Mouse (Mus musculus): Measurements from ENCODE around the gene Ugt1a1.

The Ugt1a1 gene

GRCm38 (mm10) chr1:88258881-88259642, 47.3 kb downstream of the Ugt1a1 start:
- no peak for DNase-seq (ENCODE audit: low spot score in 2 of 2)

GRCm38 (mm10) chr1:88259643-88260024, 47.9 kb downstream of the Ugt1a1 start:
- DNase-seq (ENCODE audit: low spot score in 2 of 2): no peak

- no peak for DNase-seq (ENCODE audit: low spot score in 2 of 2)
Measured at GRCm38 (mm10) chr1:88260114-88260513, 48.4 kb downstream of the Ugt1a1 start.

GRCm38 (mm10) chr1:88260604-88261377, 49.0 kb downstream of the Ugt1a1 start:
- no peak for DNase-seq (ENCODE audit: low spot score in 2 of 2)

- no peak for DNase-seq (ENCODE audit: low spot score in 2 of 2)
Measured at GRCm38 (mm10) chr1:88261706-88262105, 49.9 kb downstream of the Ugt1a1 start.

- DNase-seq (ENCODE audit: low spot score in 2 of 2): no peak
Measured at GRCm38 (mm10) chr1:88262255-88262654, 50.5 kb downstream of the Ugt1a1 start.

GRCm38 (mm10) chr1:88262961-88263360, 51.2 kb downstream of the Ugt1a1 start:
- no peak for DNase-seq (ENCODE audit: low spot score in 2 of 2)

- no peak for DNase-seq (ENCODE audit: low spot score in 2 of 2)
Measured at GRCm38 (mm10) chr1:88263778-88264177, 52.0 kb downstream of the Ugt1a1 start.

GRCm38 (mm10) chr1:88264237-88264868, 52.6 kb downstream of the Ugt1a1 start:
- DNase-seq (ENCODE audit: low spot score in 2 of 2): no peak

GRCm38 (mm10) chr1:88264869-88265240, 53.1 kb downstream of the Ugt1a1 start:
- no peak for DNase-seq (ENCODE audit: low spot score in 2 of 2)

GRCm38 (mm10) chr1:88266123-88266522, 54.4 kb downstream of the Ugt1a1 start:
- DNase-seq (ENCODE audit: low spot score in 2 of 2): no peak

GRCm38 (mm10) chr1:88267489-88267888, 55.7 kb downstream of the Ugt1a1 start:
- DNase-seq (ENCODE audit: low spot score in 2 of 2): no peak

- no peak for DNase-seq (ENCODE audit: low spot score in 2 of 2)
Measured at GRCm38 (mm10) chr1:88268070-88268469, 56.3 kb downstream of the Ugt1a1 start.

All from frontal cortex, postnatal 36 days (tissue).